Mouse (Mus musculus) layer of hippocampus, postnatal 14 days (tissue): ENCODE data around the gene Ptpre. TPM values are rescaled to one million over a fixed set of nuclear protein-coding genes. Genes with fewer than 3 reads are reported as not detected.

Experiments used
- DNase-seq, 2 experiments: peaks; one replicate each; pipeline ENCODE4 v3.0.0; 2021 to 2022; ENCODE audit warnings: low spot score in 2 of 2, mixed read lengths in 1 of 2
- total RNA-seq, 2 experiments: library from RNA; stranded (reverse); gene quantifications; 2 replicates each; pipeline ENCODE4 v1.2.3; 2021

Ptpre gene
- total RNA-seq, 2 experiments from 2014 or later, result 55.2 to 55.7 TPM

- DNase-seq, result no peak
Observed at GRCm38 (mm10) chr7:135529068-135529467, 8.2 kb upstream of the Ptpre start.

GRCm38 (mm10) chr7:135534548-135535189 is 2.6 kb upstream of the Ptpre start:
- DNase-seq, result peak in 1 of 2 experiments; percentile 67

- no peak for DNase-seq
Observed at GRCm38 (mm10) chr7:135535908-135536307, 1.4 kb upstream of the Ptpre start.

GRCm38 (mm10) chr7:135537948-135538741 is 864 bp downstream of the Ptpre start:
- peak; percentile 44 to 53 for DNase-seq

- DNase-seq, result no peak
Observed at GRCm38 (mm10) chr7:135539429-135539828, 2.1 kb downstream of the Ptpre start.

GRCm38 (mm10) chr7:135542235-135542634 is 5.0 kb downstream of the Ptpre start:
- DNase-seq, result no peak

- DNase-seq, result no peak
Observed at GRCm38 (mm10) chr7:135543033-135543432, 5.8 kb downstream of the Ptpre start.

GRCm38 (mm10) chr7:135544321-135544720 is 7.0 kb downstream of the Ptpre start:
- DNase-seq, result no peak

- no peak for DNase-seq
Observed at GRCm38 (mm10) chr7:135545957-135546356, 8.7 kb downstream of the Ptpre start.

- no peak for DNase-seq
Observed at GRCm38 (mm10) chr7:135546530-135546929, 9.2 kb downstream of the Ptpre start.

- no peak for DNase-seq
Observed at GRCm38 (mm10) chr7:135548434-135548833, 11.2 kb downstream of the Ptpre start.

- no peak for DNase-seq
Observed at GRCm38 (mm10) chr7:135551547-135551946, 14.3 kb downstream of the Ptpre start.

- no peak for DNase-seq
Observed at GRCm38 (mm10) chr7:135553550-135553949, 16.3 kb downstream of the Ptpre start.

- DNase-seq, result no peak
Observed at GRCm38 (mm10) chr7:135556663-135557402, 19.6 kb downstream of the Ptpre start.

GRCm38 (mm10) chr7:135560280-135560679 is 23.0 kb downstream of the Ptpre start:
- no peak for DNase-seq

GRCm38 (mm10) chr7:135564022-135564421 is 26.7 kb downstream of the Ptpre start:
- no peak for DNase-seq

- peak; percentile 45 to 79 for DNase-seq
Observed at GRCm38 (mm10) chr7:135566013-135566412, 28.7 kb downstream of the Ptpre start.

GRCm38 (mm10) chr7:135567582-135567981 is 30.3 kb downstream of the Ptpre start:
- DNase-seq, result no peak

- no peak for DNase-seq
Observed at GRCm38 (mm10) chr7:135568550-135568949, 31.3 kb downstream of the Ptpre start.

- no peak for DNase-seq
Observed at GRCm38 (mm10) chr7:135571392-135571791, 34.1 kb downstream of the Ptpre start.

GRCm38 (mm10) chr7:135571951-135572559 is 34.8 kb downstream of the Ptpre start:
- DNase-seq, result no peak
